Mouse (Mus musculus) C2C12 (cell line): ENCODE measurements around the gene 1600014C23Rik.

ENCODE experiments used
- CEBPB ChIP-seq: IDR thresholded peaks from one replicate; pipeline ENCODE4 v1.6.1; 2011; ENCODE audit warnings: low read depth, mild to moderate bottlenecking, control low read depth, moderate library complexity
- CTCF ChIP-seq: IDR thresholded peaks from one replicate; pipeline ENCODE4 v1.5.1; 2011; ENCODE audit not compliant: control insufficient read depth, insufficient read depth, insufficient read length
- FOSL1 ChIP-seq: IDR thresholded peaks from one replicate; pipeline ENCODE4 v1.8.0; 2011; ENCODE audit warnings: mild to moderate bottlenecking, low read length; ENCODE audit not compliant: poor library complexity, insufficient read depth, severe bottlenecking
- MAX ChIP-seq: IDR thresholded peaks from one replicate; pipeline ENCODE4 v1.6.1; 2011; ENCODE audit warnings: mild to moderate bottlenecking, control low read depth
- MYOD1 ChIP-seq: IDR thresholded peaks from one replicate; pipeline ENCODE4 v1.6.1; 2011; ENCODE audit warnings: low read depth; ENCODE audit not compliant: control insufficient read depth, insufficient read length
- MYOG ChIP-seq: IDR thresholded peaks from one replicate; pipeline ENCODE4 v1.6.1; 2011; ENCODE audit not compliant: control insufficient read depth, insufficient read length; ENCODE audit errors: extremely low read depth
- USF1 ChIP-seq: IDR thresholded peaks from one replicate; pipeline ENCODE4 v1.6.1; 2011; ENCODE audit warnings: low read depth, mild to moderate bottlenecking, control low read depth, moderate library complexity

DNA sequence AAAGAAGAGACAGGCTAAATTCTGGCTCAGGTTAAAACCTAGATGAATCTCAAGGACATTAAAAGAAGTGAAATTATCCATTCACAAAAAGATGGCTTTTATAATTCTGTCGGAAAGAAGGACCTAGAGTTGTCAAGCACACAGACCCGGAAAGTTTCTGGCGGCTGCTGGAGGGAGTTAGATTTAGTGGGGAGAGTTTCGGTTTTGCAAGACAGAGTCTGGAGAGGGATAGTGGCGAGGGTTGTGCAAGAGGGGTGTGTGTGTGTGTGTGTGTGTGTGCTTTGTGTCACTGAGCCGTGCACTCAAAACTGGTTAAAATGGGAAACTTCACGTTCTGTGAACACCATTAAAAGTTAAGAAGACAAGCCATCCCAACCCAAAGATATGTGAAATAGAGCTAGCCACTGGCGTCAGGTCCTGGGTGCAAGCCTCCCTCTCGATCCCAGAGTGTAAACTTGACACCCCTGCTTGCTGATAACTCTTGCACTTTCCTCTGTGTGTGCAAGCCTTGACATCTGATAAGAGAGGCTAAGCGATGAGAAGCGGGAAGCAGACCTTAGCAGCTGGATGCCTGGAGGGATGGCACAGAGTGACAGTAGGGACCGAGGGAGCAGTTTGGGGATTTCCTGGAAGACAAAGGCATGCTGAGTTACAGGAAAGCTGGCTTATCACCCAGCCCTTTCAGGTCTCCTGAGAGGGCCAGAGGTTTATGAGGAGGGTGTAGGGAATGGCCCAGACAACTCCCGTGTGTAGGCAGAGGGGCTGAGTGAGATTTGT, 8.9 kb upstream of the 1600014C23Rik start:
- TF ChIP-seq CTCF, result no peak
- TF ChIP-seq USF1, result no peak
- TF ChIP-seq MYOG, result no peak
- no peak for TF ChIP-seq MAX
- no peak for TF ChIP-seq MYOD1
- no peak for TF ChIP-seq CEBPB
- no peak for TF ChIP-seq FOSL1
